ENCODE assay signal across 9 mouse cellular contexts in genomic region chr14:55780736-55781135, GRCm38 (mm10). TPM values are rescaled to one million over a fixed set of nuclear protein-coding genes. Genes with fewer than 3 reads are reported as not detected.
A peak's percentile ranks its signal among the peaks of the same experiment; 100 is the strongest.
DNase-seq lines count a peak whose midpoint lies in the region; ATAC-seq lines count a peak whose summit lies in the region.
"Had no signal": no experiment of that assay in that cellular context is flagged by ENCODE, and none has a peak within 500 bp of the region (broad histone marks: within the 10 kb centered on the region; RNA-seq: fewer than 3 reads in every experiment).

No protein-coding gene starts in this region.

- peaks cover 37% of the 10 kb centered on the region for H3K27me3 ChIP-seq in heart, embryonic 12.5 days (replicated peaks)
- peaks cover 35% of the 10 kb centered on the region for H3K27me3 ChIP-seq in heart, embryonic 11.5 days (ENCODE audit: control insufficient read depth, insufficient read depth, low read length)
- peaks cover 36% of the 10 kb centered on the region for H3K27me3 ChIP-seq in liver, embryonic 11.5 days (replicated peaks; ENCODE audit: control insufficient read depth, insufficient read depth, low read length)
- peaks cover 59% of the 10 kb centered on the region for H3K27me3 ChIP-seq in liver, embryonic 12.5 days (replicated peaks)

- WGBS in heart, embryonic 12.5 days: 68% methylated on average over 11 of the region's 11 CpGs
- WGBS in heart, embryonic 11.5 days (ENCODE audit: insufficient replicate concordance): 75% methylated on average over 11 of the region's 11 CpGs
- WGBS in liver, embryonic 11.5 days: 79% methylated on average over 11 of the region's 11 CpGs
- WGBS in liver, embryonic 12.5 days (ENCODE audit: insufficient replicate concordance): 68% methylated on average over 11 of the region's 11 CpGs

- H3K36me3 ChIP-seq in heart, embryonic 12.5 days: peaks cover 11% of the 10 kb centered on the region
- no peaks in the 10 kb centered on the region for H3K36me3 ChIP-seq in heart, embryonic 11.5 days (ENCODE audit: control insufficient read depth, insufficient read depth, low read length)
- no peaks in the 10 kb centered on the region for H3K36me3 ChIP-seq in liver, embryonic 11.5 days (ENCODE audit: control insufficient read depth, insufficient read depth, low read length)
- H3K36me3 ChIP-seq in liver, embryonic 12.5 days: peaks cover 4% of the 10 kb centered on the region; the same call in 1 of the 2 replicates

- no peaks in the 10 kb centered on the region for H3K9me3 ChIP-seq in heart, embryonic 12.5 days (replicated peaks)
- no peaks in the 10 kb centered on the region for H3K9me3 ChIP-seq in heart, embryonic 11.5 days (replicated peaks; ENCODE audit: control insufficient read depth, low read length)
- H3K9me3 ChIP-seq in liver, embryonic 11.5 days (ENCODE audit: control insufficient read depth, low read length): no peaks in the 10 kb centered on the region
- no peaks in the 10 kb centered on the region for H3K9me3 ChIP-seq in liver, embryonic 12.5 days (replicated peaks)
- H3K9me3 ChIP-seq: kidney, embryonic 15.5 days had no signal

- intact Hi-C loops in left cerebral cortex, postnatal 10 days (cut with DNase I): loop anchor here (5.0 kb wide), 1 partner anchor 137 kb away; no protein-coding TSS in a partner anchor

- ATAC-seq in heart, embryonic 12.5 days (ENCODE audit: insufficient number of reproducible peaks, low FRiP score): no peak
- no peak for ATAC-seq in heart, embryonic 11.5 days (replicated peaks; ENCODE audit: insufficient number of reproducible peaks, low FRiP score, low TSS enrichment)
- no peak for ATAC-seq in liver, embryonic 11.5 days (replicated peaks; ENCODE audit: low FRiP score)
- no peak for ATAC-seq in liver, embryonic 12.5 days

- peak overlapping the region; percentile 68; the same call in 1 of the 2 replicates for H3K4me2 ChIP-seq in heart, embryonic 12.5 days
- no peak overlapping the region for H3K4me2 ChIP-seq in heart, embryonic 11.5 days
- H3K4me2 ChIP-seq in liver, embryonic 11.5 days: peak overlapping the region; percentile 11; the same call in 1 of the 2 replicates
- H3K4me2 ChIP-seq in liver, embryonic 12.5 days: no peak overlapping the region

- no peak overlapping the region for H3K9ac ChIP-seq in heart, embryonic 12.5 days
- no peak overlapping the region for H3K9ac ChIP-seq in heart, embryonic 11.5 days (ENCODE audit: low read depth, low read length)
- no peak overlapping the region for H3K9ac ChIP-seq in liver, embryonic 11.5 days (ENCODE audit: low read depth, low read length)
- no peak overlapping the region for H3K9ac ChIP-seq in liver, embryonic 12.5 days
- H3K9ac ChIP-seq: kidney, embryonic 15.5 days had no signal

- no peak for DNase-seq in liver, embryonic 11.5 days (ENCODE audit: low spot score)
- DNase-seq in urinary bladder, postnatal 4 days (ENCODE audit: low spot score in 2 of 2): peak; percentile 15 to 52
- no peak for DNase-seq in urinary bladder, postnatal 10 days (ENCODE audit: low spot score)
- no peak for DNase-seq in left cerebral cortex, postnatal 10 days (ENCODE audit: extremely low spot score in 1 of 2, low spot score in 2 of 2)

- H3K4me1 ChIP-seq in heart, embryonic 12.5 days (replicated peaks): peaks cover 40% of the 10 kb centered on the region
- H3K4me1 ChIP-seq in heart, embryonic 11.5 days (ENCODE audit: control insufficient read depth, insufficient read depth, low read length): peaks cover 22% of the 10 kb centered on the region
- H3K4me1 ChIP-seq in liver, embryonic 11.5 days (replicated peaks; ENCODE audit: control insufficient read depth, insufficient read depth, low read length): peaks cover 11% of the 10 kb centered on the region
- H3K4me1 ChIP-seq in liver, embryonic 12.5 days: peaks cover 43% of the 10 kb centered on the region

- H3K4me3 ChIP-seq in heart, embryonic 12.5 days: no peak overlapping the region
- no peak overlapping the region for H3K4me3 ChIP-seq in heart, embryonic 11.5 days (ENCODE audit: low read depth, low read length)
- no peak overlapping the region for H3K4me3 ChIP-seq in liver, embryonic 11.5 days (ENCODE audit: low read depth, low read length)
- H3K4me3 ChIP-seq in liver, embryonic 12.5 days: no peak overlapping the region

- no peak overlapping the region for H3K27ac ChIP-seq in heart, embryonic 12.5 days (ENCODE audit: poor library complexity, severe bottlenecking)
- no peak overlapping the region for H3K27ac ChIP-seq in heart, embryonic 11.5 days (ENCODE audit: low read depth, low read length)
- H3K27ac ChIP-seq in liver, embryonic 11.5 days (ENCODE audit: low read depth, low read length): no peak overlapping the region
- no peak overlapping the region for H3K27ac ChIP-seq in liver, embryonic 12.5 days
- H3K27ac ChIP-seq: kidney, embryonic 15.5 days; stomach, postnatal 0 days had no signal

RNA-seq across cellular contexts. Expression of gene Adcy4, which starts 3.2 kb away (rescaled TPM):
- polyA plus RNA-seq in heart, embryonic 12.5 days (2016; fragmentation: Nextera tagmentation; extraction: Ambion mirVana): 24.4 and 26.2 TPM in 2 replicates
- polyA plus RNA-seq in heart, embryonic 11.5 days (2014; fragmentation: Nextera tagmentation; extraction: Ambion mirVana): 13.2 and 19.7 TPM in 2 replicates
- polyA plus RNA-seq in liver, embryonic 11.5 days (2014; fragmentation: Nextera tagmentation; extraction: Ambion mirVana): 3.9 and 4.8 TPM in 2 replicates
- polyA plus RNA-seq in liver, embryonic 12.5 days (2016; fragmentation: Nextera tagmentation; extraction: Ambion mirVana): 2.9 and 3.6 TPM in 2 replicates
- total RNA-seq in left cerebral cortex, postnatal 10 days (2021): 1 to 10 TPM; 3.3 to 4.0 TPM

RNA-seq across cellular contexts. Expression of gene Ripk3, which starts 7.9 kb away (rescaled TPM):
- 19.7 and 20.3 TPM in 2 replicates for polyA plus RNA-seq in heart, embryonic 12.5 days (2016; fragmentation: Nextera tagmentation; extraction: Ambion mirVana)
- 19.6 and 19.8 TPM in 2 replicates for polyA plus RNA-seq in heart, embryonic 11.5 days (2014; fragmentation: Nextera tagmentation; extraction: Ambion mirVana)
- 51.6 and 52.1 TPM in 2 replicates for polyA plus RNA-seq in liver, embryonic 11.5 days (2014; fragmentation: Nextera tagmentation; extraction: Ambion mirVana)
- 29.1 and 30.0 TPM in 2 replicates for polyA plus RNA-seq in liver, embryonic 12.5 days (2016; fragmentation: Nextera tagmentation; extraction: Ambion mirVana)
- total RNA-seq in left cerebral cortex, postnatal 10 days (2021): 1 to 10 TPM; 2.0 to 2.6 TPM

RNA-seq across cellular contexts. Expression of gene Ltb4r1, which starts 15.0 kb away (rescaled TPM):
- 0.49 and 0.76 TPM in 2 replicates for polyA plus RNA-seq in heart, embryonic 12.5 days (2016; fragmentation: Nextera tagmentation; extraction: Ambion mirVana)
- 0.11 and 0.21 TPM in 2 replicates for polyA plus RNA-seq in heart, embryonic 11.5 days (2014; fragmentation: Nextera tagmentation; extraction: Ambion mirVana)
- 1.6 and 1.9 TPM in 2 replicates for polyA plus RNA-seq in liver, embryonic 11.5 days (2014; fragmentation: Nextera tagmentation; extraction: Ambion mirVana)
- polyA plus RNA-seq in liver, embryonic 12.5 days (2016; fragmentation: Nextera tagmentation; extraction: Ambion mirVana): 3.1 and 3.6 TPM in 2 replicates
- under 1 TPM; 0.51 to 0.64 TPM for total RNA-seq in left cerebral cortex, postnatal 10 days (2021)

RNA-seq across cellular contexts. Expression of gene Ltb4r2, which starts 19.5 kb away (rescaled TPM):
- 0.49 and 0.54 TPM in 2 replicates for polyA plus RNA-seq in heart, embryonic 12.5 days (2016; fragmentation: Nextera tagmentation; extraction: Ambion mirVana)
- 0.16 and 1.0 TPM in 2 replicates for polyA plus RNA-seq in heart, embryonic 11.5 days (2014; fragmentation: Nextera tagmentation; extraction: Ambion mirVana)
- 1.5 and 1.8 TPM in 2 replicates for polyA plus RNA-seq in liver, embryonic 11.5 days (2014; fragmentation: Nextera tagmentation; extraction: Ambion mirVana)
- 1.3 and 1.8 TPM in 2 replicates for polyA plus RNA-seq in liver, embryonic 12.5 days (2016; fragmentation: Nextera tagmentation; extraction: Ambion mirVana)
- under 1 TPM; 0.41 to 0.43 TPM for total RNA-seq in left cerebral cortex, postnatal 10 days (2021)

RNA-seq across cellular contexts. Expression of gene Cideb, which starts 22.5 kb away (rescaled TPM):
- 1.0 and 1.2 TPM in 2 replicates for polyA plus RNA-seq in heart, embryonic 12.5 days (2016; fragmentation: Nextera tagmentation; extraction: Ambion mirVana)
- polyA plus RNA-seq in heart, embryonic 11.5 days (2014; fragmentation: Nextera tagmentation; extraction: Ambion mirVana): 1.4 and 1.7 TPM in 2 replicates
- 8.9 and 9.1 TPM in 2 replicates for polyA plus RNA-seq in liver, embryonic 11.5 days (2014; fragmentation: Nextera tagmentation; extraction: Ambion mirVana)
- polyA plus RNA-seq in liver, embryonic 12.5 days (2016; fragmentation: Nextera tagmentation; extraction: Ambion mirVana): 10.7 and 11.2 TPM in 2 replicates
- total RNA-seq in left cerebral cortex, postnatal 10 days (2021): under 1 TPM; 0.49 to 0.84 TPM

Comparison
In these comparisons a context has a peak if more than half of its experiments do, and no peak if none do; other contexts are left out.
1. H3K4me2 ChIP-seq: peak in heart, embryonic 12.5 days (single experiment) and liver, embryonic 11.5 days (single experiment); none in heart, embryonic 11.5 days (single experiment) and liver, embryonic 12.5 days (single experiment).
2. DNase-seq: peak in urinary bladder, postnatal 4 days (2 of 2); none in liver, embryonic 11.5 days (single experiment), urinary bladder, postnatal 10 days (single experiment) and left cerebral cortex, postnatal 10 days (0 of 2).